Mouse (Mus musculus) neural tube, embryonic 14.5 days (tissue): ENCODE measurements around the gene Cdsn. TPM values are rescaled to one million over a fixed set of nuclear protein-coding genes. Genes with fewer than 3 reads are reported as not detected.
"Not testable (repeated sequence)": the region's sequence is repeated elsewhere in the genome, so short reads cannot be mapped to it uniquely, and the experiment has no call there.

Experiments used
- ATAC-seq: fragments of 200-750 bp; cut with Nextera tagmentation; 2 replicates; pipeline ENCODE4 v1.8.0; 2017; ENCODE audit warnings: low read depth, mild to moderate bottlenecking, moderate TSS enrichment, moderate library complexity
- H3K27ac ChIP-seq: fragments of 300-500 bp; sonication (generic); 2 replicates; pipeline ENCODE4 v1.5.1; 2014; ENCODE audit warnings: low read depth, mild to moderate bottlenecking, control low read depth, low read length, moderate library complexity, mixed read lengths
- H3K27me3 ChIP-seq: fragments of 300-500 bp; sonication (generic); 2 replicates; pipeline ENCODE4 v1.6.1; 2014; ENCODE audit warnings: low read length; ENCODE audit not compliant: control insufficient read depth, insufficient read depth
- H3K36me3 ChIP-seq: fragments of 300-500 bp; sonication (generic); 2 replicates; pipeline ENCODE4 v1.6.1; 2014; ENCODE audit warnings: low read length, mixed read lengths; ENCODE audit not compliant: control insufficient read depth, insufficient read depth
- H3K4me1 ChIP-seq: fragments of 300-500 bp; sonication (generic); 2 replicates; pipeline ENCODE4 v1.6.1; 2014; ENCODE audit warnings: low read length; ENCODE audit not compliant: control insufficient read depth, insufficient read depth
- H3K4me2 ChIP-seq: fragments of 300-500 bp; sonication (generic); 2 replicates; pipeline ENCODE4 v1.6.1; 2014; ENCODE audit warnings: mild to moderate bottlenecking, low read depth, low read length, control low read depth
- H3K4me3 ChIP-seq: fragments of 300-500 bp; sonication (generic); 2 replicates; pipeline ENCODE4 v1.5.1; 2014; ENCODE audit warnings: low read depth, low read length, control low read depth, mixed read lengths
- H3K9ac ChIP-seq: fragments of 300-500 bp; sonication (generic); replicated peaks from 2 replicates; pipeline ENCODE4 v1.6.1; 2014; ENCODE audit warnings: low read depth, mild to moderate bottlenecking, control low read depth, low read length, mixed read lengths
- H3K9me3 ChIP-seq: fragments of 300-500 bp; sonication (generic); 2 replicates; pipeline ENCODE4 v1.6.1; 2016; ENCODE audit warnings: low read length; ENCODE audit not compliant: control insufficient read depth
- WGBS: fragments of 180-500 bp; shearing (Covaris S2); extraction: QIAGEN DNeasy Blood & Tissue Kit; methylation state at CpG from one replicate; pipeline ENCODE4 v1.1.7; 2014; 5-methylcytosine and 5-hydroxymethylcytosine counted together
- polyA plus RNA-seq: library from polyadenylated mRNA; unstranded; fragments of >200 nt; fragmentation: Nextera tagmentation; extraction: Ambion mirVana; gene quantifications from 2 replicates; pipeline ENCODE4 v1.2.1, GENCODE M21; 2014

Gene Cdsn
- polyA plus RNA-seq: 0.21 TPM in 1 of 2 replicates, not detected in the other

GRCm38 (mm10) chr17:35551881-35552414 lies at the start of gene Cdsn:
Gene Cdsn (plus strand): TSS chr17:35552128.
- Histone ChIP-seq H3K36me3 (no peaks in the 10 kb centered on the region), H3K9ac (no peak within 1 kb of the TSS), H3K27me3 (no peaks in the 10 kb centered on the region), H3K4me3 (no peak within 1 kb of the TSS), H3K27ac (no peak within 1 kb of the TSS), H3K4me1 (no peaks in the 10 kb centered on the region), H3K9me3 (no peaks in the 10 kb centered on the region), H3K4me2 (no peak within 1 kb of the TSS)
- WGBS: 79% methylated on average over 10 of the region's 10 CpGs
- ATAC-seq: no peak

GRCm38 (mm10) chr17:35502226-35502625 lies 49.7 kb upstream of the Cdsn start:
- Histone ChIP-seq H3K4me1 (no peaks in the 10 kb centered on the region), H3K4me2 (no peak overlapping the region), H3K9ac (no peak overlapping the region), H3K27ac (no peak overlapping the region), H3K4me3 (no peak overlapping the region), H3K36me3 (no peaks in the 10 kb centered on the region), H3K9me3 (no peaks in the 10 kb centered on the region), H3K27me3 (no peaks in the 10 kb centered on the region; the same call in 1 of the 2 replicates)
- 6% methylated on average over 6 of the region's 6 CpGs for WGBS
- ATAC-seq: no peak

- WGBS: 53% methylated on average over 5 of the region's 5 CpGs
- H3K9me3 ChIP-seq: no peaks in the 10 kb centered on the region
- H3K4me3 ChIP-seq: no peak overlapping the region
- no peak overlapping the region for H3K9ac ChIP-seq
- H3K4me2 ChIP-seq: no peak overlapping the region
- H3K36me3 ChIP-seq: no peaks in the 10 kb centered on the region
- ATAC-seq: no peak
- no peaks in the 10 kb centered on the region for H3K4me1 ChIP-seq
- no peak overlapping the region for H3K27ac ChIP-seq
- H3K27me3 ChIP-seq: no peaks in the 10 kb centered on the region; the same call in 1 of the 2 replicates
These were observed 49.2 kb upstream of the Cdsn start for GRCm38 (mm10) chr17:35502762-35503161.

GRCm38 (mm10) chr17:35503849-35504248 lies 48.1 kb upstream of the Cdsn start:
- ATAC-seq: no peak
- Histone ChIP-seq H3K4me3 (no peak overlapping the region), H3K9ac (no peak overlapping the region), H3K27me3 (no peaks in the 10 kb centered on the region; the same call in 1 of the 2 replicates), H3K4me1 (no peaks in the 10 kb centered on the region), H3K9me3 (no peaks in the 10 kb centered on the region), H3K27ac (no peak overlapping the region), H3K36me3 (no peaks in the 10 kb centered on the region), H3K4me2 (no peak overlapping the region)
- 27% methylated on average over 5 of the region's 5 CpGs for WGBS

- H3K9ac ChIP-seq: no peak overlapping the region
- 25% methylated on average over 8 of the region's 8 CpGs for WGBS
- H3K36me3 ChIP-seq: no peaks in the 10 kb centered on the region
- H3K27me3 ChIP-seq: no peaks in the 10 kb centered on the region; the same call in 1 of the 2 replicates
- H3K4me3 ChIP-seq: no peak overlapping the region
- H3K4me1 ChIP-seq: no peaks in the 10 kb centered on the region
- no peaks in the 10 kb centered on the region for H3K9me3 ChIP-seq
- ATAC-seq: no peak
- no peak overlapping the region for H3K27ac ChIP-seq
- H3K4me2 ChIP-seq: no peak overlapping the region
These were observed 47.1 kb upstream of the Cdsn start for GRCm38 (mm10) chr17:35504628-35505481.

GRCm38 (mm10) chr17:35505776-35506175 lies 46.2 kb upstream of the Cdsn start, which contains the start of gene Pou5f1:
Gene Pou5f1 (plus strand): TSS chr17:35506018.
- Histone ChIP-seq H3K27ac (no peak within 1 kb of the TSS), H3K4me1 (no peaks in the 10 kb centered on the region), H3K9me3 (no peaks in the 10 kb centered on the region), H3K27me3 (no peaks in the 10 kb centered on the region; the same call in 1 of the 2 replicates), H3K4me2 (no peak within 1 kb of the TSS), H3K9ac (no peak within 1 kb of the TSS), H3K4me3 (no peak within 1 kb of the TSS), H3K36me3 (no peaks in the 10 kb centered on the region)
- 49% methylated on average over 12 of the region's 13 CpGs for WGBS
- no peak for ATAC-seq

GRCm38 (mm10) chr17:35506881-35507280 lies 45.0 kb upstream of the Cdsn start:
- Histone ChIP-seq H3K4me1 (no peaks in the 10 kb centered on the region), H3K27ac (no peak overlapping the region), H3K4me3 (no peak overlapping the region), H3K9ac (no peak overlapping the region), H3K36me3 (no peaks in the 10 kb centered on the region), H3K27me3 (no peaks in the 10 kb centered on the region; the same call in 1 of the 2 replicates), H3K9me3 (no peaks in the 10 kb centered on the region), H3K4me2 (no peak overlapping the region)
- 22% methylated on average over 10 of the region's 10 CpGs for WGBS
- ATAC-seq: no peak

- no peak overlapping the region for H3K4me2 ChIP-seq
- H3K27ac ChIP-seq: no peak overlapping the region
- ATAC-seq: no peak
- no peak overlapping the region for H3K9ac ChIP-seq
- no peak overlapping the region for H3K4me3 ChIP-seq
- WGBS: 31% methylated on average over 13 of the region's 13 CpGs
- H3K36me3 ChIP-seq: no peaks in the 10 kb centered on the region
- no peaks in the 10 kb centered on the region for H3K9me3 ChIP-seq
- no peaks in the 10 kb centered on the region for H3K4me1 ChIP-seq
- no peaks in the 10 kb centered on the region; the same call in 1 of the 2 replicates for H3K27me3 ChIP-seq
These were observed 44.2 kb upstream of the Cdsn start for GRCm38 (mm10) chr17:35507556-35508260.

GRCm38 (mm10) chr17:35508279-35508678 lies 43.6 kb upstream of the Cdsn start:
- H3K4me2 ChIP-seq, H3K36me3 ChIP-seq, H3K4me1 ChIP-seq, H3K4me3 ChIP-seq, H3K9me3 ChIP-seq, H3K27ac ChIP-seq, ATAC-seq, H3K27me3 ChIP-seq, H3K9ac ChIP-seq: not testable (repeated sequence)
- WGBS: 64% methylated on average over 5 of the region's 5 CpGs
